30 mouse cellular contexts compared by ENCODE assay signal in the genomic region with DNA sequence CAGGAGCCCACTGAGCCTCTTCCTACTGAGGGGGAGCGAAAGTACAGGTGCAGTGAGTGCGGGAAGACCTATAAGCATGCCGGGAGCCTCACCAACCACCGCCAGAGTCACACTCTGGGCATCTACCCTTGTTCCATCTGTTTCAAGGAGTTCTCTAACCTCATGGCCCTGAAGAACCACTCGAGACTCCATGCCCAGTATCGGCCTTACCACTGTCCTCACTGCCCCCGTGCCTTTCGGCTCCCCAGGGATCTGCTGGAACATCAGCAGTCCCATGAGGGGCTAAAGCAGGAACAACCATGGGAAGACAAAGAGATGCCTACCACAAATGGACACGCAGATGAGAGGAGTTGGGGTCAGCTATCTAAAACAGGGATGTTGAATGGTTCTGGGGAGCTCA. TPM values are rescaled to one million over a fixed set of nuclear protein-coding genes. Genes with fewer than 3 reads are reported as not detected.
"Had no signal": no experiment of that assay in that cellular context is flagged by ENCODE, and none has a peak within 500 bp of the region (broad histone marks: within the 10 kb centered on the region; RNA-seq: fewer than 3 reads in every experiment).

No protein-coding gene starts in this region.

- H3K4me3 ChIP-seq: heart, embryonic 13.5 days; heart, embryonic 15.5 days; intestine, embryonic 15.5 days; layer of hippocampus, adult 2 months; left cerebral cortex, adult 2 months; limb, embryonic 13.5 days; limb, embryonic 15.5 days; liver, embryonic 12.5 days had no signal

- H3K27ac ChIP-seq: heart, embryonic 13.5 days; heart, embryonic 15.5 days; hindbrain, embryonic 14.5 days; intestine, embryonic 15.5 days; layer of hippocampus, adult 2 months; left cerebral cortex, adult 2 months; limb, embryonic 13.5 days; limb, embryonic 15.5 days; liver, embryonic 12.5 days; liver, embryonic 14.5 days had no signal

- DNase-seq: gastrocnemius, postnatal 14 days; gastrocnemius, postnatal 36 days; heart, adult 18-20 months; heart, postnatal 14 days; heart, postnatal 36 days; kidney, adult 18-20 months; kidney, adult 8-10 months; kidney, postnatal 10 days; kidney, postnatal 4 days had no signal

- H3K27me3 ChIP-seq: heart, embryonic 13.5 days; heart, embryonic 15.5 days; intestine, embryonic 15.5 days; limb, embryonic 13.5 days; limb, embryonic 15.5 days; liver, embryonic 12.5 days had no signal

- H3K9me3 ChIP-seq: heart, embryonic 13.5 days; heart, embryonic 15.5 days; intestine, embryonic 15.5 days; limb, embryonic 13.5 days; limb, embryonic 15.5 days had no signal

RNA-seq across cellular contexts. Expression of a gene that starts 16.0 kb away (rescaled TPM):
- polyA plus RNA-seq: gonadal fat pad, adult 2 months; heart, embryonic 11.5 days; heart, embryonic 13.5 days; heart, embryonic 15.5 days; heart, postnatal 0 days; hindbrain, embryonic 11.5 days; hindbrain, embryonic 14.5 days; hindbrain, embryonic 16.5 days; inflammation-experienced regulatory T-cells, adult 6 months; intestine, embryonic 15.5 days; intestine, postnatal 0 days; kidney, embryonic 14.5 days; kidney, embryonic 16.5 days; limb, embryonic 11.5 days; limb, embryonic 13.5 days; limb, embryonic 15.5 days; liver, adult 2 months; liver, embryonic 12.5 days; liver, embryonic 14.5 days had no signal
